Mouse (Mus musculus) hematopoietic stem cell, adult 5-6 weeks (primary cell): ENCODE results near the gene Fntb. TPM values are rescaled to one million over a fixed set of nuclear protein-coding genes. Genes with fewer than 3 reads are reported as not detected.

Source experiments
- ATAC-seq, 2 experiments: fragments of 125-278 bp in 1 of 2; replicated peaks in 1 of 2; 2 replicates each; pipeline ENCODE4 v1.8.0; 2016 to 2017; ENCODE audit warnings: inconsistent platforms in 2 of 2, mild to moderate bottlenecking in 2 of 2, moderate number of reproducible peaks in 2 of 2, low read depth in 1 of 2, moderate TSS enrichment in 1 of 2; ENCODE audit not compliant: low FRiP score in 2 of 2, poor library complexity in 2 of 2, severe bottlenecking in 2 of 2, insufficient read depth in 1 of 2, low TSS enrichment in 1 of 2
- total RNA-seq: library from RNA; stranded (forward); fragments of 172-1452, 232-1000 nt; gene quantifications from 2 replicates; pipeline ENCODE4 v1.2.3, GENCODE M21; 2017

Gene Fntb
- total RNA-seq = 3.7 and 9.6 TPM in 2 replicates

DNA sequence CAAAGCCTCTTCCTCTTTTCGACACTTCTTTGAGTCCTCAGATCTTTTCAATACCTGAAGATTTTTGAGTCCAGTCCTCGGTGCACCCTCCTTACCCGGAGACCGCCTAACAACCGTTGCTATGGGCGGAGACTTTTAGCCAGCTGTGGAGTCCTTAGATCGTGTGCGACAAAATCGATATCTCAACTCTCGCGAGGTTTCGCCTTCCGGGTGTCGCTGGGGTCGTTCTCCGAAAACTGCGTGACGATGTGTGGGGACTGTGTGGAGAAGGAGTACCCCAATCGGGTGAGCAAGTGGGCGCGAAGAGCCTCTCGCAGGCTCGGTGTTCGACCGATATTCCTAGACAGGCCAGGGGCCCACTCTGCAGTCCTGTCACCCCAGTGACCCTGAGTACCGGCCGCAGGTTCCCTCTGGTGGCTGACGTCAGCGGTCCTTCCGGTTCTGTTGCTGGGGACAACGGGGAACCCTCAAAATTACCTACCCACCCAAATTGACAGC, at the start of gene Fntb, which contains the start of gene Churc1:
Gene Fntb, plus strand, starts transcription at position 236 of the 498 bp plus-strand sequence.
Gene Churc1, plus strand, starts transcription at position 185 of the 498 bp plus-strand sequence.
- ATAC-seq = peak; percentile 98

DNA sequence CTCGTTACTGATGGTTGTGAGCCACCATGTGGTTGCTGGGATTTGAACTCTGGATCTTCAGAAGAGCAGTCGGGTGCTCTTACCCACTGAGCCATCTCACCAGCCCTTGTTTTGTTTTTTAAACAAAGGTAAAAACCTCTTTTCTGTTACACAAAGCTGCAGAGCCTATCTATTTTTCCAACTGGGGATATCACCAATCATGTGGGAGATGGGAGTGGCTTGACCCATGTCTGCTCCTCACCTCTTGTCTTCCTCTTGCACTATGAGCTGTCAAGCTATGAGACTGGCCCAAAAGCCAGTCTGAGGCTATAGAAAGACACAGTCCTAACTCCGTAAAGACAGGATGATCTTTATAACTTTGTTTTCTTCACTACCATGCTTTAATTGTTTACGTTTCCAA, 47.0 kb upstream of the Fntb start:
- ATAC-seq = no peak

DNA sequence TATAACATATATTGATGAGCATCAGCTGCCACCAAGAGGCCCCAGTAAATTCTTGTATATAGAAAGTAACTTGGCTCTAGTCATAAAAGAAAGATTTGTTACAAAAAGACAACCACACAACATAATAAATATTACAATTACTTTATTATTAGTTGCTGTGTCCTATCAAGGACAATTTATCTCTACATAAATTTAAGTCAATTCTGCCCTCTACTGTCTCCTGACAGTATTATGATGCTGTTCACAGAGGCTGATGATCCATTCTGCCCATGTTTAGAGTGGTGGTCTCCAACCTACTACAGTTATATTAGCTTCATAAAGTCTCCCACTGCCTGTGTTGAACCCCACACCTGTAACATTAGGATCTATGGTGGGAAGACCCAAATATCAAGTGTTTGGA, 44.8 kb upstream of the Fntb start:
- ATAC-seq = no peak

DNA sequence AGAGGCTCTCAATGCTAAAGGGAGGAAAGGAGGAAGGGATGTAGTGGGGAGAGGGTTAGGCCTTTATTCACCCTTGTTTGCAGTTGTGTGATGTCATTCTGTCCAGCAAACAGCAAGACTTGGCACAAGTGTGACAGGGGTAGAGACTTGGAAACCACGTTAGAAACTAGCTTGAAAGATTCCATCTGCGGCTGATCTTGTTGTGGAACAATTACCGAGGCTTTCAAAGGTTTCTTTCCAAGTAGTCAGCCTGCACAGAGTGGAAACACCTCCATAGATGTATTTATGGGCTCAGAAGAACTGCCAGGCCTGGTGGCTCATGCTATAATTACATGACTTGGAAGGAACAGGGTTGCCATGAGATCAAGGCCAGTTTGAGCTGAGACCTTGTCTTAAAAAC, 43.4 kb upstream of the Fntb start:
- ATAC-seq = no peak

DNA sequence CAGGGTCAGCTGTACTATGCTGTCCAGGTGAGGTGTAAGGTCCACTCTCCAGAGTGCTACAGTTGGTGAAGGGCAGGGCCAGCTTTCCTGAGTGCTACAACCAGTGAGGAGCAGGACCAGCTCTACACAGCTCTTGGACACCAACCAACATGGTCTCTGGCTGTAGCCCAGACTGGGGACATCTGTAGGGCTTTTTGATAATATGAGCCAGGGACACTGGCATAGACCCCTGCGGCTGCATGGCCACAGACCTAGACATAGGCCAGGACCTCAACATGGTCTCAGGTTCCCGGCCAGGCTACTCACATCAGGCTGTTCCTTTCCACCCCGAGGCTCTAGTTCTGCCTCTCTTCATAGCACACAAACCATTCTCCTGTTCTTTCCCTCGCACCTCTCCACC, 37.4 kb upstream of the Fntb start:
- no peak for ATAC-seq

DNA sequence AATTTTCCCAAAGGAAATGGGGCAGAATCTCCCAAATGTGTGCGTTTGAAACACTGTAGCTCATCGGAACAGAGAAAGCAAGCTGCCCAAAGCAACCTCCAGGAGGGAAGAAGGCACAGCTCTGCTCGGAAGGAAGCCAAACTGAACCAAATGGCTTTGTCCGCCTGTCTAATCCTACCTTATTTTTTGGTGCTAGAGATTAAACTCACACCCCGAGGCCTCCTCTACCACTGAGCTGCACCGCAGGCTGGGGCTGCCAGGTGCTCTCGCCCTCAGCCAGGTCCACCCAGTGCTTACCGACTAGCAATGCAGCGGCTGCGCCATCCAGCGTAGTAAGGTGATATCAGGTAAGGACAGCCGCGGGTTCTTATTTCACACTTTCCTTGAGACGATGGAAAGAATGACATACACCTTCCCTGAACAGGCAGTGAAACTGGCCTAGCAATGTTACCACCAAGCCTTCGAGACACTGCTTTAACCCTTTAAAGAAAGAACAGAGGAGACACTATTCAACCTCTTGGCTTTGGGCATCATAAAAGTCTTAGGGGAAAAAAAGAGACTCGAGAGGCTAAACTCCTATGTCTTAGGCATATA, 14.4 kb upstream of the Fntb start:
- ATAC-seq = no peak

DNA sequence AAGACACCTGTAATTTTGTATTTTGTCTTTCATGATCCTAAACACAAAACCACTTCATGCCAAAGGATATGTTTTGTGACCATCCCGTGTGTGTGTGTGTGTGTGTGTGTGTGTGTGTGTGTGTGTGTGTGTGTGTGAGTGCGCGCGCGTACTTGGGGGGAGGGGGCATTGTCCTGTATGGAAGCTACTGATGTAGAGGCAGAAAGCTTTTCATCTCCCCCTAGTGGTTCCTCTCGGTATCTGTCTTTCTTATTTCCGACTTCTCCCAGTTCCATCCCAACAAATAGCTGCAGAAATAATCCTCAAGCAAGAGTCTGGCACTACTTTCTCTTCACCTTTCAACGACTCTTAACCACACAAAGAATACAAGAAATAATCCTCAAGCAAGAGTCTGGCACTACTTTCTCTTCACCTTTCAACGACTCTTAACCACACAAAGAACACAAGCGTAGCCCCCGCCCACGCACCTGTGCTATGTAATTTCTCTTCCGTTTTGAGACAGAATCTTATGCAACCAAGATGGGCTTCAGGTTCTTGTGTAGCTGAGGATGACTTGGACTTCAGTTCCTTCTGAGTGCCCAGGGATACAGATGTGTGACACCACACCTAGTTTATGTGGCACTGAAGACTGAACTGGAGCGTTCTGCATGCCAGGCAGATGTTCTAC, 12.6 kb upstream of the Fntb start:
- no peak for ATAC-seq

DNA sequence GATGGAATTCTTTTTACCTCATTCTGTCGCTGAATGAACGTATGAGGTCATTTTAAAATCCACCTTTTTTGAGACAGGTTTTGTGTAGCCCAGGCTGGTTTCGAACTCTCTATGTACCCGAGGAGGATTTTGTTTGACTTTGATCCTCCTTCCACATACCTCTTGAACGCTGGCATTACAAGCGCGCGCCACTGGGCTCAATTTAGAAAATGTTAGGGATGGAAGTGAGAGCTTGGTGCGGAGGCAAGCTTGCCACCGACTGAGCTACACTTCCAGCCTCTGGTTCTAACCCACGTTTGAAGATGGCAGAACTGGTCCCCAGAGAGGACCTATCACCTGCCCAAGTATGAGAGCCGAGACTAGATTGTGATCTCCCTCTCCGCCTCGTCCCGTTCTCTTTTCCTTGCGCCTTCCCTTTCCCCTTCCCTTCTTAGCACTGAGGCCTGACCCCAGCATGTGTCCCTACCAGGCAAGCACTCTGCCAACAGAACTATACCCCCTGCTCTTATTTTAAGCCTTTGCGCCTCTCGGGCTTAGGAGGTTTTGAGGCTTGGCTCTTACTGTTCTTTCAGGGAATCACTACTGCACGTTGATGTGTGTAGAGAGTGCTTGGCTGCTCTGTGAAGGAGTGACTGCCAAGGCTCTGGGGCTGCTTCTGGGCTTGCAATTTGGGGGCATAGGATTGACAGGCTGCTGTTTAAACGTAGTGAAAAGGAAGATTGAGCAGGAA, 677 bp downstream of the Fntb start:
- peak in 1 of 2 experiments; percentile 9; a peak in 1 of 4 replicates for ATAC-seq

DNA sequence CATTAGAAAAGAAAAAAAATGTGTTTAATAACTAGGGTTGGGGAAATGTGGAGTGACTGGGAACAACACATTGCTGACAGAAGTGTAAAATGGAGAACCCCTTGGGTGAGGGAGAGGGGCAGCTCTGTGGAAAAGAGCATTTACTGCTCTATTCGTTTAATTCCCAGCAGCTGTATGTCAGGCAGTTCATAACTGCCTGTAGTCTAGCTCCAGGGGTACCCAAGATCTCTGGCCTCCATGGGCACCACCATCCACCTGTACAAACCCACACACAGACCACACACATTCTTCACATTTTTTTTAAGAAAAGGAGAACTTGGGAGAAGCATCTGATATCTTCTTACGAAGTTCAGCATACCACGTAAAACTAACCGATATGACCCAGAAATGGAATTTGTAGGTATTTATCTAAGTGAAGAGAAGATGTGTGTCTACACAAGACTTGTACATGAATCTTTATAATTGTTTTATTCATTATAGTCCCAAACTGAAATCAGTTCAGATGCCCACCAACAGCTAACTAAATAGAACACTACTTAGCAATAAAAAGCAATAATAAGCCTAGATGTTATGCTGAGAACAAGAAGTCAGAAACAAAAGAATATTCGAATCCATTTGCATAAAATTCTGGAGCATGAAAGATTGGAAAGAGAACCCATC, 5.6 kb downstream of the Fntb start:
- no peak for ATAC-seq

DNA sequence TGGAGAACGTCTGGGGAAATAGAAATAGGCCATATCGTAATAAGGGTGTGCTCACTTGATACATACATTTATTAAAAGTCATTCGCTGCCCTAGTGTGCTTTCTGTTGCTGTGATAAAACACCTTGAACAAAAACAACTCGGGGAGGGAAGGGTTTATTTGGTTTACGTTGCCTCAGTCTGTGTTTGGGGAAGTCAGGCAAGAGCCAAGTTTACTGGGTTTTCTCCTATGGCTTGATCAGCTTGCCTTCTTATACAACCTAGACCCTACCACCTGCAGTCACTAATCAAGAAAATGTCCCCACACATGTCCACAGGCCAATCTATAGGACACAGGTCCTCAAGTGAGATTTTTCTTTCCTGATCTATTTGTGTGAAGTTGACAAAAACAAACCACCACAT, 6.2 kb downstream of the Fntb start:
- ATAC-seq = no peak

DNA sequence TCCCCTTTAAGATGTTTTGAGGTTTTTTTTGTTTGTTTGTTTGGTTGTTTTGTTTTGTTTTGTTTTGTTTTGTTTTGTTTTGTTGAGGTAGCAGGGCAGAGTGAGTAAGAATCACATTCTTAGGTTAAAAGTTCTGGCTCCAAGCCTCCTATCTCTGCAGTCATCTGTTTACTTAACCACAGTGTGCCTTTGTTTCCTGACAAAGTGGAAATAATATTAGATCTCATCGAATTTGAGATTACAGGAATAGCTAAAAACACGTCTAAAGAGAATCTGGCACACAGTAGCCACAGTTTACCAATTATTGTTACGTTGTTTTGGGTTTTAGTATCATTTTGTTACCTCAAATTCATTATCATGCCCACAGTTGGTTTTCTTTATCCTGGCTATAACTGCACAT, 9.3 kb downstream of the Fntb start:
- no peak for ATAC-seq

DNA sequence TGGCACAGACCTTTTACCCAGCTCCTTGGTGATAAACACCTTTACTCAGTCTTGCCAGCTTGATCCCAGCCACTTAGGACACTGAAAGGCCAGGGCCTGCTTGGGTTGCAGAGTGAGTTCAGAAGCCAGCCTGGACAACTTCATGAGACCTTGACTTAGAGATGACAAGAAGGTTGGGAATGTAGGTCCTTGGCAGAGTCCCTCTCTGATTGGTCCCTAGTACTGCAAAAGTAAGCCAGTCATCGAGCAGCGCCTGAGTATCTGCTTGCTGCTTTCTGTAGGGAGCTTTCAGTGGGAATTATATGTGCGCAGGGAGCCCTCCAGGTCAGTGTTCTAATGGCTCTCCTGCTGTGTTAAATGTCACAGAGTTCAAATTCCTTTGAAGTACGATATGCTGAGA, 9.7 kb downstream of the Fntb start:
- ATAC-seq = no peak

DNA sequence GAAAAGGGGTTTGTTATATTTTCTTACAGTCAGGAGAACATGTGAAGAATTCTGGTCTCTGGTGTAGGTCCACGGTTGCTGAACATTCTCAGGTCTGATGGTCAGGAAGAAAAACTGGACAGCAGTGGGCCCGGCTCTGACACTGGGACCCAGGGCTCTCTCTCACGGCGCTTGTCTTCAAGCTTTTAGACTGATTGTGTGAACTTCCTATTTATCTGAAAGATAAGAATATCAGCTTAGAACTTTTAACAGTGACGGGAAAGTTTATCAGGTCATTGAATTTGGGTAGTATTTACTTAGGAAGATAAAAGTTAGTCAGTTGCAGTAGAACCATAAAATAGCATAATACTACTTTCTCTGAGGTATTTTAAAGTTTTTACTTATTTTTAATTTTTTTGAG, 11.5 kb downstream of the Fntb start:
- ATAC-seq = no peak

DNA sequence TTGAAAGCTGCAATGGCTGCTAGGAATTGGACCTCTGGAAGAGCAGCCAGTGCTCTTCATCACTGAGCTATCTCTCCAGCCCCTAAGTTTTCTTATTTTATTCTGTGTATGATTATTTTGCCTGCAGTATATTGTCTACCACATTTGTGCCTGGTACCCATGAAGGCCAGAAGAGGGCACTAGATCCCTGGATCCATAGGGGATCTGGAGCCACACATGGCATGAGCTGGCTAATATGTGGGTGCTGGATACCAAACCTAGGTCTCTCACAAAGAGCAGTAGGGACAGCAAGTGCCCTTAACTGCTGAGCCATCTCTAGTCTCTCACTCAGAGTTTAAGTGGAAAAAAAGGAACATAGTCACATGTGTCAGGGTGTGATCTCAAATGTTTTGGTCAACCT, 12.5 kb downstream of the Fntb start:
- ATAC-seq = no peak

DNA sequence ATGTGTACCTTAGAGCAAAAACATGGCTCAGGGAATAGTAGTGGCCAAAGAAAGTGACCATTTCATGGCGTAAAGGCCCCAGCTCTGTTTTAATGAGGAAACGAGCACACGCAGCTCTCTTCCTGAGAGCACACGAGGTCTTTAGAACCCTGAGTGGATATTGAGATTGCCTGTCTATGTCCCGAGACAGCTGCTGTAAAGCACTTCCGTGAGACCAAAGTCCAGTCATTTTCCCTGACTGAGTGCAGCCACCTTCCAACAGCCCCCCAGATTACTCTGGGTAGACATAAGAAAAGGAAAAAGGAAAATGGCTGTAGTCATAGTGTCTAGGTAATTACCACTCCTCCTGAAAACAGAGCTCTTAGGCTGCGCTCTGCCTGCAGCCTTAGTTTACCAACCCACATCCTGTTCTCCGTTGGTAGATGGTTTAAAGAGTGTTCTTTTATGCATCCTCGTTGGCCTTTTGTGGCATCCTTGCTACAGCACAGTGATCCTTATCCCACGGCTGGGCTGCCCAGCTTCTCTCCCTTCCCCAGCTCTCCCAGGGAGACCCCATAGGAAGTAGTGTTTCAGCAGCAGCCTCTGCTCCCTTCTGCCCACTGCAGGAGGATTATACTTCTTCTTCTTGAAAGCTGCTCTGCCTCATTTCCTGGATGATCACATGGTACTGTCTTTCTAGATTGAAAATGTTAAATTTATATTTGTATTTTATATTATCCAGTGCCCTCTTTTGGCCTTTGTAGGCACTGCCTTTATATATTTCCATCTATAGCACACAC, 13.1 kb downstream of the Fntb start:
- no peak for ATAC-seq

DNA sequence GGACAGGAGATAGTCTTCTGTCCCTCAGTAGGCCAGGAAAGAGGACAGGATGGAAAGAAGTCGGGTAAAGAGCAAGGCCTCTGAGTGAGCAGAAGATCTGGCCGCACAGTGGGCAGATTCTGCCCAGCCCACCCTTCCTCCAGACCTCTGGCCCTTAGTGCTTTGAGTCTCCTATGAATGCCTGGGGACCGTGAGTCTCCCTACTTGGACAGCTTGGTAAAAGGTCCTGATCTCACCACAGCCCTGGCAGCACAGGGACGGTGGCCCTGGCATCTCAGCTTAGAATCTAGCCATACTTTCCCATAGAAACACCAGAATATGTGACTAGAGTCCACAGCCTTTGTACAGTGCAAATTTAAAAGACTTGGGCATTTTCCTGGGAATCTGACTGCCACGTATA, 14.6 kb downstream of the Fntb start:
- ATAC-seq = no peak
